Mouse (Mus musculus): Measurements from ENCODE around the gene Aff1. TPM values are rescaled to one million over a fixed set of nuclear protein-coding genes. Genes with fewer than 3 reads are reported as not detected.
A peak's percentile ranks its signal among the peaks of the same experiment; 100 is the strongest.

Aff1 gene
- polyA plus RNA-seq, 1 experiment from 2014 or later: 4.3 TPM

DNA sequence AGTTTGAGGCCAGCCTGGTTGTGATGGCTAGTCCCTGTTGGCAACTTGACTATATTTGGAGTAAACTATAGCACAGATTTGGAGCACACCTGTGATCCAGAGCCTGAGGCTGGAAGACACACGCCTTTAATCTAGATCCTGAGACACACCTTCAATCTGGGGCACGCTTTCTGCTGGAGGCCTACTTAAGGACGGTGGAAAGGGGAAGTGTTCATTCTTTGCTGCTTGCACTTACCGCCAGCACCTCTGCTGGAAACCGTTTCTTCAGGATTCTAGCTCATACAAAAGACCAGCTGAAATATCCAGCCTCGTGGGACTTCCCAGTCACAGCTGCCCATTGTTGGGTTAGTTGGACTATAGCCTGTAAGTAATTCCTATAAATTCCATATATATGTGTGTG lies 10.4 kb downstream of the Aff1 start:
- no peak overlapping the region for H3K4me3 ChIP-seq (ENCODE audit: low read depth, low read length)
- no peaks in the 10 kb centered on the region for H3K36me3 ChIP-seq (ENCODE audit: control insufficient read depth, insufficient read depth, low read length)
- DNase-seq (ENCODE audit: low spot score) (no peak), ATAC-seq (ENCODE audit: low FRiP score, low TSS enrichment) (no peak)
- no peak overlapping the region for H3K4me2 ChIP-seq (replicated peaks; ENCODE audit: low read depth)
- H3K4me1 ChIP-seq (replicated peaks; ENCODE audit: control insufficient read depth, insufficient read depth): no peaks in the 10 kb centered on the region
- no peak for TF ChIP-seq CTCF (IDR thresholded peaks at IDR 0.05; ENCODE audit: low read depth)
- no peak for TF ChIP-seq EP300 (optimal IDR thresholded peaks at IDR 0.05)
- no peaks in the 10 kb centered on the region for H3K27me3 ChIP-seq (ENCODE audit: control insufficient read depth, insufficient read depth, low read length)
- no peaks in the 10 kb centered on the region for H3K9me3 ChIP-seq (ENCODE audit: control insufficient read depth, low read length)
- H3K27ac ChIP-seq (replicated peaks): no peak overlapping the region
- 56% methylated on average over 6 of the region's 6 CpGs for WGBS
- no peak overlapping the region for H3K9ac ChIP-seq (ENCODE audit: low read length)

DNA sequence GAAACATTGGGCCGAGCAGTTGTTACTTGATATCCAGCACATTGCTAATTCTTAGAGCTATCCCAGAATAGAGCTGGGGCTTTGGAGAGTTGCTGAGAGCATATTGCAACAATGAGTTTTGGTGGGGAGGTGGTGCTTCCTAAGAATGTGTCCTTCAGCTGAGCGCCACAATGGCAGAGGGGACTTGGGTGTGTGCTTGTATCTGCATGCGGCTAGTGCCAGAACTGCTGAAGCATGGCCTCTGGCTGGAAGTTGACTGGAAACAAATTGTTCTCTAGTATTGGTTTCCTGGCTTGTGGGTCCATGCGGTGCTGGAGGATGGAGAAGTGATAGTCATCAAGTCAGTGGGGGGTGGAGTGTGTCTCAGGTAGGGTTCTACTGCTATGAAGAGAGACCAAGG lies 13.2 kb downstream of the Aff1 start:
- H3K27ac ChIP-seq (replicated peaks): no peak overlapping the region
- DNase-seq (ENCODE audit: low spot score): no peak
- no peaks in the 10 kb centered on the region for H3K36me3 ChIP-seq (ENCODE audit: control insufficient read depth, insufficient read depth, low read length)
- no peaks in the 10 kb centered on the region for H3K9me3 ChIP-seq (ENCODE audit: control insufficient read depth, low read length)
- no peaks in the 10 kb centered on the region for H3K4me1 ChIP-seq (replicated peaks; ENCODE audit: control insufficient read depth, insufficient read depth)
- TF ChIP-seq EP300 (optimal IDR thresholded peaks at IDR 0.05) (no peak), CTCF (IDR thresholded peaks at IDR 0.05; ENCODE audit: low read depth) (no peak)
- 96% methylated on average over 4 of the region's 4 CpGs for WGBS
- H3K9ac ChIP-seq (ENCODE audit: low read length): no peak overlapping the region
- no peak overlapping the region for H3K4me2 ChIP-seq (replicated peaks; ENCODE audit: low read depth)
- H3K4me3 ChIP-seq (ENCODE audit: low read depth, low read length): no peak overlapping the region
- no peak for ATAC-seq (ENCODE audit: low FRiP score, low TSS enrichment)
- no peaks in the 10 kb centered on the region for H3K27me3 ChIP-seq (ENCODE audit: control insufficient read depth, insufficient read depth, low read length)

DNA sequence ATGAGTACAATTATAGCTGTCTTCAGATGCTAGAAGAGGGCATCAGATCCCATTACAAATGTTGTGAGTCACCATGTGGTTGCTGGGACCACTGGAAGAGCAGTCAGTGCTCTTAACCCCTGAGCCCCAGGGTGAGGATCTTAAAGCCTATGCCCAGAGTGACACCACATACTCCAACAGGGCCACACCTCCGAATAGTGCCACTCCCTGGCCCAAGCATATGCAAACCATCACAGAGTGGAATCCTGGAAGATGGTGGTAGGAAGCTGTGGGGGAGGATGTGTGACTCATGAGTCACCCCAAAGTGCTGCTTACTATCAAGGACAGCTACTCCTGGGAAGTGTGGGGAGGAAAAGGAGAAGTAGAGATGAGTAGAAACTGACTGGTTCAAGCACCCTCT lies 13.7 kb downstream of the Aff1 start:
- no peak overlapping the region for H3K9ac ChIP-seq (ENCODE audit: low read length)
- WGBS: 83% methylated on average over 1 of the region's 1 CpGs
- H3K27me3 ChIP-seq (ENCODE audit: control insufficient read depth, insufficient read depth, low read length): no peaks in the 10 kb centered on the region
- no peak for DNase-seq (ENCODE audit: low spot score)
- no peaks in the 10 kb centered on the region for H3K4me1 ChIP-seq (replicated peaks; ENCODE audit: control insufficient read depth, insufficient read depth)
- no peak for ATAC-seq (ENCODE audit: low FRiP score, low TSS enrichment)
- no peaks in the 10 kb centered on the region for H3K36me3 ChIP-seq (ENCODE audit: control insufficient read depth, insufficient read depth, low read length)
- no peak for TF ChIP-seq EP300 (optimal IDR thresholded peaks at IDR 0.05)
- no peak overlapping the region for H3K4me3 ChIP-seq (ENCODE audit: low read depth, low read length)
- no peak overlapping the region for H3K4me2 ChIP-seq (replicated peaks; ENCODE audit: low read depth)
- H3K9me3 ChIP-seq (ENCODE audit: control insufficient read depth, low read length): no peaks in the 10 kb centered on the region
- no peak overlapping the region for H3K27ac ChIP-seq (replicated peaks)

DNA sequence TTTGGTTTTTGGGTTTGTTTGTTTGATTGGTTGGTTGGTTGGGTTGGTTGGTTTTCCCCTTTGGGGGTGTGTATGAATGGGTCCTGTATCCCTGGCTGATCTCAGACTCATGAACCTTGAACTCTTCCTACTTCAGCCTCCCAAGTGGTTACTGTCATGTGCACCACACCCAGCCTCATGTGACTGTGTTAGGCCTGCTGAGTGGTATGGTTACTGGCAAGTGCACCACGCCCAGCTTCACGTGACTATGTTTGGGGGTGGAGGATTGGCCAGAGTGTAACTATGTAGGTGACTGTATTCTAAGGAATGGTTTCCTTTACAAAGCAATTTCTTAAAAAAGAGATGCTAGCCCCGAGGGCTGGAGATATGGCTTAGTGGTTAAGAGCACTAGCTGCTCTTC lies 16.9 kb downstream of the Aff1 start:
- Histone ChIP-seq H3K9ac (ENCODE audit: low read length) (no peak overlapping the region), H3K36me3 (ENCODE audit: control insufficient read depth, insufficient read depth, low read length) (no peaks in the 10 kb centered on the region), H3K27me3 (ENCODE audit: control insufficient read depth, insufficient read depth, low read length) (no peaks in the 10 kb centered on the region), H3K4me1 (replicated peaks; ENCODE audit: control insufficient read depth, insufficient read depth) (no peaks in the 10 kb centered on the region), H3K27ac (replicated peaks) (no peak overlapping the region), H3K9me3 (ENCODE audit: control insufficient read depth, low read length) (no peaks in the 10 kb centered on the region), H3K4me3 (ENCODE audit: low read depth, low read length) (no peak overlapping the region), H3K4me2 (replicated peaks; ENCODE audit: low read depth) (no peak overlapping the region)
- no peak for TF ChIP-seq CTCF (IDR thresholded peaks at IDR 0.05; ENCODE audit: low read depth)
- TF ChIP-seq EP300 (optimal IDR thresholded peaks at IDR 0.05): no peak
- 83% methylated on average over 3 of the region's 3 CpGs for WGBS
- peak; percentile 49 for DNase-seq (ENCODE audit: low spot score)
- peak; percentile 83 for ATAC-seq (ENCODE audit: low FRiP score, low TSS enrichment)

DNA sequence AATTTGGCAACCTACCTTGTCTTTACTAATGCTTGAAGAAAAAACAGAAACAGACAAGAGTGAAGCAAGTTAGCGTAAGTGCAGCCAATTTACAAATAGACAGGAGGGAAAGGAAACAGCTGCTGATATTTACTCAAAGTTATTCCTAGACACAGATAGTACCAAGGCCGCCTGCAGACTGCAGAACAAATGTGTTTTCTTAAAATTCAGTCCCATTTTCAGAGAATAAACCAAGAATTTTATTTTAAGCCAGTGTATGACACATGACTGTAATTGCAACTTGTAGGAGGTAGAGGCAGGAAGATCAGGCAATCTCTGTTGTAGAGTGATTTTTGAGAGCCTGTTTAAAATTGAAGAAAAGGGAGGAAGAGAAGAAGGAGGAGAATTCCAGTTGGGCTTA lies 19.7 kb downstream of the Aff1 start:
- Histone ChIP-seq H3K9me3 (ENCODE audit: control insufficient read depth, low read length) (no peaks in the 10 kb centered on the region), H3K9ac (ENCODE audit: low read length) (no peak overlapping the region), H3K4me1 (replicated peaks; ENCODE audit: control insufficient read depth, insufficient read depth) (no peaks in the 10 kb centered on the region), H3K36me3 (ENCODE audit: control insufficient read depth, insufficient read depth, low read length) (no peaks in the 10 kb centered on the region), H3K27ac (replicated peaks) (no peak overlapping the region), H3K27me3 (ENCODE audit: control insufficient read depth, insufficient read depth, low read length) (no peaks in the 10 kb centered on the region), H3K4me2 (replicated peaks; ENCODE audit: low read depth) (no peak overlapping the region), H3K4me3 (ENCODE audit: low read depth, low read length) (no peak overlapping the region)
- TF ChIP-seq CTCF (IDR thresholded peaks at IDR 0.05; ENCODE audit: low read depth): no peak
- no peak for TF ChIP-seq EP300 (optimal IDR thresholded peaks at IDR 0.05)
- ATAC-seq (ENCODE audit: low FRiP score, low TSS enrichment) (no peak), DNase-seq (ENCODE audit: low spot score) (no peak)
- 50% methylated on average over 2 of the region's 2 CpGs for WGBS

DNA sequence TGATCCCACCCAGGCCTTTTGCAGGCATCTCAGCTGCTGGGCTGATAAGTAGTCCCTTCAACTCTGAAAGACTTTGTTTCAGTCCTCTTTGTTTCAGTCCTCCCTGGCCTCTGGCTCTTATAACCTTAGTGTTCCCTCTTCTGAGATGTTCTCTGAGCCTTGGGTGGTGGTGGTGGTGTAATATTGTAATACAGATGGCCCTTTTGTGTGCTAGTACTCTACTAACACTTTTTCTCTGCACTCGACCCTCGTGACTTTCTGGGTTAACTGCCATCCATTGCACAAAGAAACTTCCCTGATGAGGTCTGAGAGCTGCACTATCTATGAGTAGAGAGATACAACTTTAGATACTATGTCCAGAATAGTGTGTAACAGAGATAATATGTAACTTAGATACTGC lies 21.2 kb downstream of the Aff1 start:
- Histone ChIP-seq H3K4me3 (ENCODE audit: low read depth, low read length) (no peak overlapping the region), H3K27ac (replicated peaks) (no peak overlapping the region), H3K4me1 (replicated peaks; ENCODE audit: control insufficient read depth, insufficient read depth) (no peaks in the 10 kb centered on the region), H3K4me2 (replicated peaks; ENCODE audit: low read depth) (no peak overlapping the region), H3K36me3 (ENCODE audit: control insufficient read depth, insufficient read depth, low read length) (no peaks in the 10 kb centered on the region), H3K9ac (ENCODE audit: low read length) (no peak overlapping the region), H3K9me3 (ENCODE audit: control insufficient read depth, low read length) (no peaks in the 10 kb centered on the region), H3K27me3 (ENCODE audit: control insufficient read depth, insufficient read depth, low read length) (no peaks in the 10 kb centered on the region)
- TF ChIP-seq CTCF (IDR thresholded peaks at IDR 0.05; ENCODE audit: low read depth) (no peak), EP300 (optimal IDR thresholded peaks at IDR 0.05) (no peak)
- ATAC-seq (ENCODE audit: low FRiP score, low TSS enrichment) (no peak), DNase-seq (ENCODE audit: low spot score) (no peak)
- 85% methylated on average over 2 of the region's 2 CpGs for WGBS

Measured in stomach, postnatal 0 days (tissue).